Mouse (Mus musculus): Measurements from ENCODE around the gene Sh2d4b. TPM values are rescaled to one million over a fixed set of nuclear protein-coding genes. Genes with fewer than 3 reads are reported as not detected.
A peak's percentile ranks its signal among the peaks of the same experiment; 100 is the strongest.

Gene Sh2d4b
- polyA plus RNA-seq, 1 experiment from 2014 or later = 0.96 TPM

GRCm38 (mm10) chr14:40929943-40930342 is 36.9 kb upstream of the Sh2d4b start:
- H3K4me2 ChIP-seq (ENCODE audit: low read depth, low read length, severe bottlenecking) = no peak overlapping the region
- no peak for ATAC-seq (replicated peaks; ENCODE audit: low FRiP score)
- H3K9me3 ChIP-seq (ENCODE audit: control insufficient read depth, low read length) = no peaks in the 10 kb centered on the region
- no peaks in the 10 kb centered on the region for H3K27me3 ChIP-seq (ENCODE audit: control insufficient read depth, insufficient read depth, low read length)
- no peak for DNase-seq (ENCODE audit: low spot score)
- 93% methylated on average over 2 of the region's 2 CpGs for WGBS
- H3K36me3 ChIP-seq (ENCODE audit: control insufficient read depth, insufficient read depth, low read length) = no peaks in the 10 kb centered on the region; the same call in 1 of the 2 replicates
- no peaks in the 10 kb centered on the region for H3K4me1 ChIP-seq (replicated peaks; ENCODE audit: control insufficient read depth, insufficient read depth, low read length)
- H3K9ac ChIP-seq (ENCODE audit: low read length) = no peak overlapping the region
- H3K27ac ChIP-seq (ENCODE audit: low read depth, low read length) = no peak overlapping the region
- no peak overlapping the region for H3K4me3 ChIP-seq (ENCODE audit: low read depth, low read length)

GRCm38 (mm10) chr14:40928897-40929296 is 35.8 kb upstream of the Sh2d4b start:
- no peak overlapping the region for H3K4me2 ChIP-seq (ENCODE audit: low read depth, low read length, severe bottlenecking)
- no peaks in the 10 kb centered on the region; the same call in 1 of the 2 replicates for H3K36me3 ChIP-seq (ENCODE audit: control insufficient read depth, insufficient read depth, low read length)
- no peak overlapping the region for H3K27ac ChIP-seq (ENCODE audit: low read depth, low read length)
- H3K4me1 ChIP-seq (replicated peaks; ENCODE audit: control insufficient read depth, insufficient read depth, low read length) = no peaks in the 10 kb centered on the region
- WGBS = 67% methylated on average over 5 of the region's 5 CpGs
- no peaks in the 10 kb centered on the region for H3K27me3 ChIP-seq (ENCODE audit: control insufficient read depth, insufficient read depth, low read length)
- no peak overlapping the region for H3K4me3 ChIP-seq (ENCODE audit: low read depth, low read length)
- no peak for DNase-seq (ENCODE audit: low spot score)
- no peaks in the 10 kb centered on the region for H3K9me3 ChIP-seq (ENCODE audit: control insufficient read depth, low read length)
- no peak overlapping the region for H3K9ac ChIP-seq (ENCODE audit: low read length)
- ATAC-seq (replicated peaks; ENCODE audit: low FRiP score) = no peak

- 85% methylated on average over 2 of the region's 2 CpGs for WGBS
- no peaks in the 10 kb centered on the region for H3K27me3 ChIP-seq (ENCODE audit: control insufficient read depth, insufficient read depth, low read length)
- H3K9ac ChIP-seq (ENCODE audit: low read length) = no peak overlapping the region
- H3K4me3 ChIP-seq (ENCODE audit: low read depth, low read length) = no peak overlapping the region
- DNase-seq (ENCODE audit: low spot score) = no peak
- no peak overlapping the region for H3K4me2 ChIP-seq (ENCODE audit: low read depth, low read length, severe bottlenecking)
- H3K36me3 ChIP-seq (ENCODE audit: control insufficient read depth, insufficient read depth, low read length) = no peaks in the 10 kb centered on the region; the same call in 1 of the 2 replicates
- H3K4me1 ChIP-seq (replicated peaks; ENCODE audit: control insufficient read depth, insufficient read depth, low read length) = no peaks in the 10 kb centered on the region
- no peak overlapping the region for H3K27ac ChIP-seq (ENCODE audit: low read depth, low read length)
- no peak for ATAC-seq (replicated peaks; ENCODE audit: low FRiP score)
- no peaks in the 10 kb centered on the region for H3K9me3 ChIP-seq (ENCODE audit: control insufficient read depth, low read length)
Measured at GRCm38 (mm10) chr14:40927041-40927440, 34.0 kb upstream of the Sh2d4b start.

GRCm38 (mm10) chr14:40924378-40925113 is 31.5 kb upstream of the Sh2d4b start:
- Histone ChIP-seq H3K4me3 (ENCODE audit: low read depth, low read length) (no peak overlapping the region), H3K9ac (ENCODE audit: low read length) (no peak overlapping the region), H3K4me1 (replicated peaks; ENCODE audit: control insufficient read depth, insufficient read depth, low read length) (no peaks in the 10 kb centered on the region), H3K27me3 (ENCODE audit: control insufficient read depth, insufficient read depth, low read length) (no peaks in the 10 kb centered on the region), H3K36me3 (ENCODE audit: control insufficient read depth, insufficient read depth, low read length) (no peaks in the 10 kb centered on the region; the same call in 1 of the 2 replicates), H3K27ac (ENCODE audit: low read depth, low read length) (no peak overlapping the region), H3K9me3 (ENCODE audit: control insufficient read depth, low read length) (no peaks in the 10 kb centered on the region), H3K4me2 (ENCODE audit: low read depth, low read length, severe bottlenecking) (no peak overlapping the region)
- 0 out of 2 replicates have a peak, but pooled peaks have one; percentile 17 for ATAC-seq (replicated peaks; ENCODE audit: low FRiP score)
- WGBS = 74% methylated on average over 10 of the region's 10 CpGs
- DNase-seq (ENCODE audit: low spot score) = no peak

- H3K4me3 ChIP-seq (ENCODE audit: low read depth, low read length) = no peak overlapping the region
- no peak overlapping the region for H3K27ac ChIP-seq (ENCODE audit: low read depth, low read length)
- H3K36me3 ChIP-seq (ENCODE audit: control insufficient read depth, insufficient read depth, low read length) = no peaks in the 10 kb centered on the region; the same call in 1 of the 2 replicates
- H3K9ac ChIP-seq (ENCODE audit: low read length) = no peak overlapping the region
- H3K27me3 ChIP-seq (ENCODE audit: control insufficient read depth, insufficient read depth, low read length) = no peaks in the 10 kb centered on the region
- WGBS = 100% methylated on average over 1 of the region's 1 CpGs
- ATAC-seq (replicated peaks; ENCODE audit: low FRiP score) (no peak), DNase-seq (ENCODE audit: low spot score) (no peak)
- H3K4me1 ChIP-seq (replicated peaks; ENCODE audit: control insufficient read depth, insufficient read depth, low read length) = no peaks in the 10 kb centered on the region
- H3K4me2 ChIP-seq (ENCODE audit: low read depth, low read length, severe bottlenecking) = no peak overlapping the region
- no peaks in the 10 kb centered on the region for H3K9me3 ChIP-seq (ENCODE audit: control insufficient read depth, low read length)
Measured at GRCm38 (mm10) chr14:40921241-40921640, 28.2 kb upstream of the Sh2d4b start.

- Histone ChIP-seq H3K27ac (ENCODE audit: low read depth, low read length) (no peak overlapping the region), H3K4me2 (ENCODE audit: low read depth, low read length, severe bottlenecking) (no peak overlapping the region), H3K4me1 (replicated peaks; ENCODE audit: control insufficient read depth, insufficient read depth, low read length) (no peaks in the 10 kb centered on the region), H3K9me3 (ENCODE audit: control insufficient read depth, low read length) (no peaks in the 10 kb centered on the region), H3K4me3 (ENCODE audit: low read depth, low read length) (no peak overlapping the region), H3K9ac (ENCODE audit: low read length) (no peak overlapping the region), H3K27me3 (ENCODE audit: control insufficient read depth, insufficient read depth, low read length) (no peaks in the 10 kb centered on the region), H3K36me3 (ENCODE audit: control insufficient read depth, insufficient read depth, low read length) (no peaks in the 10 kb centered on the region; the same call in 1 of the 2 replicates)
- ATAC-seq (replicated peaks; ENCODE audit: low FRiP score) (no peak), DNase-seq (ENCODE audit: low spot score) (no peak)
- WGBS = 85% methylated on average over 7 of the region's 7 CpGs
Measured at GRCm38 (mm10) chr14:40919521-40919920, 26.5 kb upstream of the Sh2d4b start.

- Histone ChIP-seq H3K27me3 (ENCODE audit: control insufficient read depth, insufficient read depth, low read length) (no peaks in the 10 kb centered on the region), H3K36me3 (ENCODE audit: control insufficient read depth, insufficient read depth, low read length) (no peaks in the 10 kb centered on the region; the same call in 1 of the 2 replicates), H3K4me2 (ENCODE audit: low read depth, low read length, severe bottlenecking) (no peak overlapping the region), H3K9ac (ENCODE audit: low read length) (no peak overlapping the region), H3K9me3 (ENCODE audit: control insufficient read depth, low read length) (no peaks in the 10 kb centered on the region), H3K4me3 (ENCODE audit: low read depth, low read length) (no peak overlapping the region), H3K27ac (ENCODE audit: low read depth, low read length) (no peak overlapping the region), H3K4me1 (replicated peaks; ENCODE audit: control insufficient read depth, insufficient read depth, low read length) (no peaks in the 10 kb centered on the region)
- no peak for ATAC-seq (replicated peaks; ENCODE audit: low FRiP score)
- no peak for DNase-seq (ENCODE audit: low spot score)
- WGBS = 84% methylated on average over 5 of the region's 7 CpGs
Measured at GRCm38 (mm10) chr14:40918477-40918876, 25.4 kb upstream of the Sh2d4b start.

- Histone ChIP-seq H3K9ac (ENCODE audit: low read length) (no peak overlapping the region), H3K36me3 (ENCODE audit: control insufficient read depth, insufficient read depth, low read length) (peaks cover 3% of the 10 kb centered on the region; the same call in 1 of the 2 replicates), H3K4me2 (ENCODE audit: low read depth, low read length, severe bottlenecking) (no peak overlapping the region), H3K27ac (ENCODE audit: low read depth, low read length) (no peak overlapping the region), H3K27me3 (ENCODE audit: control insufficient read depth, insufficient read depth, low read length) (no peaks in the 10 kb centered on the region), H3K9me3 (ENCODE audit: control insufficient read depth, low read length) (no peaks in the 10 kb centered on the region), H3K4me1 (replicated peaks; ENCODE audit: control insufficient read depth, insufficient read depth, low read length) (no peaks in the 10 kb centered on the region), H3K4me3 (ENCODE audit: low read depth, low read length) (no peak overlapping the region)
- WGBS = 0% methylated on average over 1 of the region's 1 CpGs
- peak; percentile 94 for DNase-seq (ENCODE audit: low spot score)
- ATAC-seq (replicated peaks; ENCODE audit: low FRiP score) = peak; percentile 65
Measured at GRCm38 (mm10) chr14:40917632-40918031, 24.6 kb upstream of the Sh2d4b start.

GRCm38 (mm10) chr14:40916667-40917066 is 23.6 kb upstream of the Sh2d4b start:
- H3K9ac ChIP-seq (ENCODE audit: low read length) = no peak overlapping the region
- H3K36me3 ChIP-seq (ENCODE audit: control insufficient read depth, insufficient read depth, low read length) = peaks cover 3% of the 10 kb centered on the region; the same call in 1 of the 2 replicates
- no peak overlapping the region for H3K27ac ChIP-seq (ENCODE audit: low read depth, low read length)
- H3K4me2 ChIP-seq (ENCODE audit: low read depth, low read length, severe bottlenecking) = no peak overlapping the region
- H3K4me1 ChIP-seq (replicated peaks; ENCODE audit: control insufficient read depth, insufficient read depth, low read length) = no peaks in the 10 kb centered on the region
- DNase-seq (ENCODE audit: low spot score) (no peak), ATAC-seq (replicated peaks; ENCODE audit: low FRiP score) (no peak)
- no peak overlapping the region for H3K4me3 ChIP-seq (ENCODE audit: low read depth, low read length)
- H3K9me3 ChIP-seq (ENCODE audit: control insufficient read depth, low read length) = no peaks in the 10 kb centered on the region
- no peaks in the 10 kb centered on the region for H3K27me3 ChIP-seq (ENCODE audit: control insufficient read depth, insufficient read depth, low read length)
- 90% methylated on average over 15 of the region's 15 CpGs for WGBS
